Mouse (Mus musculus) cerebellum, adult 9-10 months (tissue): ENCODE results near the gene Cma2.
"Not testable (repeated sequence)": the region's sequence is repeated elsewhere in the genome, so short reads cannot be mapped to it uniquely, and the experiment has no call there.

ENCODE experiments used
- DNase-seq: peaks from one replicate; pipeline ENCODE4 v3.0.0; 2022

The Cma2 gene

GRCm38 (mm10) chr14:55950346-55951030 lies at the start of gene Cma2:
Gene Cma2, plus strand, starts transcription at chr14:55950980.
- DNase-seq = no peak

DNA sequence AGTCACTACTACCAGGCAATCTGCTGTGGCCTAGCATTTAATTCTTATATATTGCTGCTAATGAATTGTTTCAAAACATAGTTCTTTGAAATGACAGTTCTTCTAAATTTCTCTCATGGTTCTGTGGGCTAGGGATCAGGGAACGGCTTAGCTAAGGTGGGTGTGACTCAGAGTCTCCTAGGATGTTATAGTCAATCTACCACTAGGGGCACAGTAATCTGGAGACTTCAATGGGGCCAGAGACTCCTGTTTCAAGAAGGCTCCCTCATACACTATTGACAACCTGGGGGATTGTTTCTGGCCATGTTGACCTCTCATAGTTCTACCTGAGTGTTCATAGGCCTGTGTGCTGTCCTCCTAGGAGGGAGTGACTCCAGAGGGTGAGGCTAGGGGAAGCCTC lies 45.3 kb upstream of the Cma2 start:
- no peak for DNase-seq

DNA sequence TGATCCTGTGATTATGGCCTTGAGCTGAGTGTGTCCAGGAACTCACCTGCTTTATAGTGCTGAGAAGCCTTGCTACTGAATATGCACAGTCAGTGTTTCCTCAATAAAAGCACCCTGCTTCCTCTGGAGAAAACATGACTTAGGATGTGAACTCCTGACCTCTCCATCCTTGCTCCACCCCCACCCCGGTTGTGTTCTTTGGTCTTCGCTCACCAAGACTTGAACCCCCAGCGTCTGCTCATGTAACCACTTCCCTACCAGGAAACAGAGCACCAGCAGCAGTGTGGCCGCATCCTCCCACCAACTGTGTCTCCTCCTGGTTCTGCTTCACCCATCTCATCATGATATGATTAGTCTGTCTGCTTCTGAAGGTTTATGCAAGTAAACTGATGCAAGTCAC lies 37.4 kb upstream of the Cma2 start:
- no peak for DNase-seq

DNA sequence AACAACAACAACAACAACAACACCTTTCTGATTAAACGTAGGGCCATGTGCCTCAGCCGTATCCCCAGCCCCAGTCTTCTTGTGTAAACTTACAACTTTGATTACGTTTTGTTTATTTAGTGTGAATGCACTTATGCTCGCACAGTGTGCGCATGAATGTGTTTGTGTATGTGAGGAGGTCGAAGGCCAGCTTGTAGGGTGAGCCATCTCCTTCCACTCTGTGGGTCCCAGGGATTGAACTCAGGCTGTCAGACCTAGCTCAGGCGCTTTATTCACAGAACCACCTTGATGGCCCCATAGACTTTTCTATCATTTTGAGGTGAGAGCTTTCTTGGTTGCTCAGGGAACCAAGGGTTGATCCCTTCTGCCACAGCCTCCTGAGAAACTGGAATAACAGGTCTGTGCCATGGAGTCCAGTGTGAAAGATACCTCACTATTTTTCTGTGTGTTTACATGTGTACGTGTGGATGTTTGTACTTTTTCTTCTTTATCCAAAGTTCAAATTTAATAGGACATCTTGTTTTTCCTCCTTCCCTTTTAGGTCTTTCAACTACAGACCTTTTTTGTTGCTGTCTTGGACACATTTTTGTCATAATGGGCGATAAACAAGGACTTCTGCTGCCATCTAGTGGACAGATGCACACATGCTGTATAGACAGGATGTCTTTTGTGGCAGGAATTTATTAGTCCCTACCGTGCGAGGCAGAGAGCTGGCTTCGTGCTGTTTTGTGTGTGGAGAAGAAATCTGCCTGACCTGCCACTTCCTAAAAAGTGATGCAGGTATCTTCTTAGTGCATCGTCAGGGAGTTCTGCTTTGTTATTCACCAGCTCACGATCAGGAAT lies 32.3 kb upstream of the Cma2 start:
- peak; percentile 92 for DNase-seq

DNA sequence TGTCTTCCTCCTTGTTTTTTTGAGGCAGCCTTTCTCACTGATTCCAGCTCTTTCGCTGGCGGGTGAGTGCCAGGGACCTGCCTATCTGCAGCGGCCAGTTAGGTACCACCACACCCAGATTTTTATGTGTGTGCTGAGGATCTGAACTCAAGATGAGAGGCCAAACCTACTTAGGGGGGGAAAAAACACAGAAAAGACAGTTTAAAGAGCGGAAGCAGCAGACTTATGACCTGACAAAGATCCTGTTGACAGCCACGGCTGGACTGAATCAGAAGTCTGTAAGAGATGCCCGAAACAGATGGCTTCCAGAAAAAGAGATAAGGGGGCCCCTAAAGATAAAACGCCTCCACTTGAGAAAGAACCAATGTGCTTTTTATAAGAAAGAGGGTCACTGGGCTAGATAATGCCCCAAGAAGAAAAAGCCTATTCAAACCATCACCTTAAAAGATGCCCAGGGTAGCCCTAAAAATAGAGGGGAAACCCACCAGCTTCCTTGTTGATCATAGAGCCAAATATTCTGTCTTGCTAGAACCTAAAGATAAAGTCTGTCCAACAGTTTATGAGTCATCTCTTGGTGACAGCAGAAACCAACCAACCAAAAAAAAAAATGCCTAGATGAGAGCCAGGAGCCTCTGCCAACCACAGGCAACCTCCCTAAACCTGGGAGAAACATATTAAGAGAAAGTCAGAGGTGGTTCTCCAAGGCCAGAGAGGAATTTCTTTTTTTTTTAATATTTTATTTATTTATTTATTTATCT lies 28.1 kb upstream of the Cma2 start:
- DNase-seq = no peak

DNA sequence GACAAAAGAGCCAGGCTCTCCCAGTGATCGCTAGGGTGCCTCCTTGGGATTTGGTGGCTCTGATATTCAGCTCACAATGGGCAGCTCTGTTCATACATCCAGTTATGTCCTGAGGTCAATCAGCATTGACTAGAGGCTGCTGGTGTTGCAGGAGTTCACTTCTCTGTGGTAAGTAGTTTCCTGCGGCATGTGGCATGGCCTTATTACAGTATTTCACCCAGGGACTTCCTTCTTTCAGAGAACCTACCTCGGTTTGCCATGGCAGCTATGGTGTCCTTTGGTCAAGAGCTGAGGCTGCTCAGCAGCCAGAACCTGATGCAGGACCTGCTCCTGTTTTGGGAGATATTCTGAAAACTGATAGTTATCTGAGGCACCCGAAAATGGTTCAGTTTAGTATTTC lies 23.9 kb upstream of the Cma2 start:
- DNase-seq = no peak

DNA sequence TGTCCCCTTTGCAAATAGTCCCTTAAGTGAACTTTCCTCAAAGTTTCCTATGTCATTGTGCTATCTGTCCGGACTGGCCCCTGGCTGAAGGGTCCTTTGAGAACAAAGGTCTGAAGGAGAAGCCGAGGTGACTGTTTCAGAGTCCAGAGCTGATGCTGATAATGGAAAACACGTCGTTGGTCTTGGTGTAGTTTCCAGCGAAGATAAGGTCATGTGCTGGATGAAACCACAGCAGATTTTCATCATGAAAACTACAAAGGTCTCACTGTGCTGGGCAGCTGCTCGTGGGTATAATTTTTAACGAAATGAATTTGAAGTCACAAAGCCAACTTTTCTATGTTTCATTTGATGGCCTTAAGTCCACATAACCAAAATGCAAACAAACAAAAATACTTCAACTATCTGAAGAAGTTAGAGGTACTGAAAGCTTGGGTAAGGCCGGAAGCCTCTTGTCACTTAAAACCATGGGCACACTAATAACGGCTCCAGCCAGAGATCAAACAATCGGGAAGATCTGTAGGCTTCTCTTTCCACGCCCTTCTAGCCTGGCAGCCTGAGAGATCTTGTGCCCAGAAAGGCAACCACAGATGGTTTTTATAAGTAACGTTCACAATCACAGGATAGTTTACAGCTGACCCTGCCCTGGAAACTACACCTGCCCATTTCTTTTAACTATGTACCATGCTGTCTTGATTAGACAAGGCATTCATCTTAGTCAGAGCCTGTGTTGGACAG lies 21.4 kb upstream of the Cma2 start:
- DNase-seq = no peak

DNA sequence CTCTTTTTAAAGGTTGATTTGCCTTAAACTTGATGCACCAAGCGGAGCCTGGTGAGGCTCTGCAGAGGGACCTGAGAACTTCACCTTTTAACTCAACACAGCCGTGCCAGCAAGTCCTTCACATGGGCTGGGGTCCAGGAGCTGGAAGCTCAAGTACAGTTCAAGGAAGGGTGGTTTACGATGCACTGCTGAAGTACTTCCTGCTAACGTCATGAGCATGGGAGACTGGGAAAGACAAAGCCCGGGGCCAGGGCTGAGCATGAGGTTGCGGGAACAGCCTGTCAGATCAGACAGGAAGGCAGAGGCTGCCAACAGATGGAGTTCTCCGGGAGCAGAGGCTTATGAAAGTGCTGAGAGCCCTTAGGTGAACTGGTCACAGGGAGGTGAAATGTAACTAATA lies 17.2 kb upstream of the Cma2 start:
- no peak for DNase-seq

DNA sequence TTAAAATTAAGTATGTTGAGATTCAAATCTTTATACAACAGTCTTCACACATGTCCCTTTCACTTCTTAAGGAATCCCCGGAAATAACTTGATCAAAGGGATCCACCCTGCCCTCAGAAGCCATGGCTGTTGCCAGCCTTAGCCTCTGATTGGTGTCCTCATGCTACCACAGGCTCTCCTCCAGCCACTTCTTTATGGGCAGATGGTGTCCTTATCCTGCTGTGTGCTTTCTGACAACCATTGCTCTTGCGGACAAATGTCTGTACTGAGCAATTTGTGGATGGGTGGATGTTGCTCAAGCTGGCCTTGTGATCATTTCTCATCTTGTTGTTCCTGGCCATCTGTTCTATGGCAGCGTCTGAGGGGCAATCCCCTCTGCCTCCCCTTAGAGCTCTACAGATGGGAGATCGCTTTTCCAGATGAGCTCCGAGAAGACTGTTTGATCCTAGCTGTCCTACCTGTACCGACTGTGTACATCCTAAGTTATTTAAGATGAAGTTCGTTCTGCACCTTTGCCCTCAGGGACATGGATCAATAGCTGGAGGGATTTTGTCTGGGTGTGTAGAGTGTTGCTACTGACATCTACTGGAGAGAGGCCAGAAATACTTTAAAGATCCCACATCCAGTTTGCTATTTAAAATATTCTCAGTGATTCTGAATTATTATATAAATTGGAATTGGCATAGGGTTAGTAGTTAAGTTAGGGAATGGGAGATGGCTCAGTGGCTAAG lies 10.5 kb upstream of the Cma2 start:
- peak; percentile 34 for DNase-seq

DNA sequence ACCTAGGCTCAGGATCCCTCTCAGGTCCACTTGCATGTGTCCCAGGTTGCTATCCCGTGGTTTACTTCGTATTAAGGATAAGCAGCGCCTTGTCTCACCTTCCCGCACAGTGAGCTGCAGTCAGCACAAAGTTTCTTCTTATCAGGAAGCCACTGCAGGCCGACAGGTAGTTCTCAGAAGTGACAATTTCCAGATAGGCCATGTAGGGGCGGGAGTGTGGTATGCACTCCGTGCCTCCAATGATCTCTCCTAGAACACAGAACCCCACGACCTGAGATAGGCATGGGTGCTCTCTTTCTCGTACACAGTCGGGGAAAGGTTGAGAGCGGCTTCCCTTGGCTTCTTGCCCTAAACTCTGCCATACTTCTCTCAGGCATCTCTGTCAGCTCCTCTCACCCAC lies 7.2 kb upstream of the Cma2 start:
- DNase-seq = no peak

GRCm38 (mm10) chr14:55944575-55944974 lies 6.2 kb upstream of the Cma2 start, which contains the start of gene Cma1:
Gene Cma1, minus strand, starts transcription at chr14:55944675.
- DNase-seq = no peak

- DNase-seq = no peak
Measured at GRCm38 (mm10) chr14:55946269-55946969, 4.4 kb upstream of the Cma2 start.

DNA sequence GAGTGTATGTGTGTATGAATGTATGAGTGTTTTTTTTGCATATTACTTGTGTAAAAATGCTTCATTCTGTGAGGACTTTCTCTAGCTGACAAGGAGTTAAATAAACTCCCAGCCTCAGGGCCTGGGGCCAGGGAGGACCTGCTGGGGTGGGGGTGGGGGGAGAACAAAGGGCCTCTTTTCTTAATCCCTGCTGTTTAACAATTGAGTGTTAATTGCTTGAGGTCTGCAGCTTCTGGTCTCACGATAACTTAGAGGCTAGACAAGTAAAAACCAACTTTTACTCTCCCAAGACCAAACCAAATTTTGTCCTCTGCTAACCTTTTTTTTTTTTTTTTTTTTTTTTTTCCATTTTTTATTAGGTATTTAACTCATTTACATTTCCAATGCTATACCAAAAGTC lies 12.5 kb downstream of the Cma2 start:
- no peak for DNase-seq

GRCm38 (mm10) chr14:55963900-55964299 lies 13.1 kb downstream of the Cma2 start:
- not testable (repeated sequence) for DNase-seq

- DNase-seq = not testable (repeated sequence)
Measured at GRCm38 (mm10) chr14:55987464-55987863, 36.7 kb downstream of the Cma2 start.

DNA sequence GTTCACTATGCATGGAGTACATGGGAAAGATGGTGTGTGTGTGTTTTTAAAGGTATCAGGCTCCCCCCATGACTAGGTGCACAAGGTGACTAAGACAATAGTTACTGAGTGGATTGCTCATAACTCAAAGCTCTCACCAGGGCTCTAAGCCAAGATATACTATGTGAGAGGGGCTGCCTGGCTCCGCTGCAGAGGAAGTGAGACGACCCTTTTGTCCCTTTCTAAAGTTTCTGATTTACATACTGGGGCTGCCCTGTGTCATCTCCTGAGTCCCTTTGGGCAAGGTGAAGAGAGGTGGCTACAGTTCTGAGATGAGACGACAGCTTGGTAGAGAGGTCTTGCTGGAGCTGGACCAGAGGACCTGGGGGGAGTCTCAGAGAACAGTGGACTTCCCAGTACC lies 62.4 kb downstream of the Cma2 start:
- no peak for DNase-seq

DNA sequence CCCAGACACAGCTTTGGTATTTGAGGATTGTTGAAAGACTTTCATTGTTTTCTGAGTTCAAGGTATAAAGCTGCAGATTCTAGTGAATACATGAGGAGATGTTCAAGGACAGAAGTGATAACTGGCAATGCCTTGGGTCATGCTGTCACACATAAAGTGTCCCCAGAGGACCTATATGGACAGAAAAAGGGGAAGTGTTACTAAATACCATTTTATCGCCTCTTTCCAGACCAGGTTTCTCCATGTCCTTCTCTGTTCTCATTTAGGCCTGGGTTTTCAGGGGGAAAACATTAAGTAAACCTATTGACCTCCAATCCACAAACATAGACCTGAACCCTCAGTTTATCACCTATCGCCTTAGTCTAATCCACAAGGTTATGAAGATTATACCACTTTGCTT lies 63.1 kb downstream of the Cma2 start:
- no peak for DNase-seq

DNA sequence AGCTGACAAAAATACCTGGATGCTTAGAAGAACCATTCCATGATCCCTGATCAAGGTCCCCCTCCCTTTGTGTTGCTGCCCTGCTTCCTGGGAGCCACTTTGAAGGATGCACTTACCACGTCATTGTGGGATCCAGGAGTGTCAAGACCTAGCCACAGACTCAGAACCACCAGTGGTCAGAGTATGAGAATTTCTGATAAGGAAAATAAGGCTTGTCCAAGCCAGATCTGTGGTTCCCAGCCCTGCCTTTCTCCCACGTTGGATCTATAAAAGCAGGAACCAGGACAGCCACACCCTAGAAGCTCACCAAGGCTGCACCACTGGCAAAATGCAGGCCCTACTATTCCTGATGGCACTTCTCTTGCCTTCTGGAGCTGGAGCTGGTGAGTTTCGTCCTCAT lies 66.9 kb downstream of the Cma2 start, which contains the start of gene Mcpt1:
Gene Mcpt1, plus strand, starts transcription at position 301 of the 400 bp plus-strand sequence.
- not testable (repeated sequence) for DNase-seq

- DNase-seq = no peak
Measured at GRCm38 (mm10) chr14:56019446-56019845, 68.7 kb downstream of the Cma2 start.

- DNase-seq = not testable (repeated sequence)
Measured at GRCm38 (mm10) chr14:56021305-56021704, 70.5 kb downstream of the Cma2 start.
